Mouse (Mus musculus) T-helper 1 cell (primary cell): ENCODE results near the gene Gm5615.

ENCODE experiments used
- in situ Hi-C: fragments of 300-600 bp; cut with MboI, MseI; formaldehyde crosslinking; loops from one replicate; pipeline ENCODE4 v1.15.1; 2025; ENCODE audit warnings: high pct_unique_total_duplicates

The Gm5615 gene

DNA sequence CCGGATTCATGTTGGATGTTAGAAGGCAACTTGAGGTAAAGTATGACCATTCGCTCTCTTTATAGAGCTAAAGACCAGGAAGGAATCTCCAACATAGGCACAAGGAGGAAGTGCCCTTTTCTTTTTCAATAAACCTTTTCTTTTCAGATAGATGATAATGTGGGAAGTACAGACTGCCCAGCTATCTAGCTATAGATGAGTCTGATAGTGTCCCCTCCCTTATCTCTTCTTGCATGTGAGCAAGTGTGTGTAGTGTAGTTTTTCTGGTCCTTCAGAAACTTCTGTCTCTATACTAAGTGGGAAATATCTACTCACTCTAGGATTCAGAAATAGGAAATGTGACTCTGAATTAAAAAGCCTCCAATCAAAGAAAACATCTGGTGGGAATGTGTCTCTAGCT, at the start of gene Gm5615:
Gene Gm5615 (minus strand): TSS at position 101 of the 400 bp plus-strand sequence.
- in situ Hi-C loops: no loop called here

DNA sequence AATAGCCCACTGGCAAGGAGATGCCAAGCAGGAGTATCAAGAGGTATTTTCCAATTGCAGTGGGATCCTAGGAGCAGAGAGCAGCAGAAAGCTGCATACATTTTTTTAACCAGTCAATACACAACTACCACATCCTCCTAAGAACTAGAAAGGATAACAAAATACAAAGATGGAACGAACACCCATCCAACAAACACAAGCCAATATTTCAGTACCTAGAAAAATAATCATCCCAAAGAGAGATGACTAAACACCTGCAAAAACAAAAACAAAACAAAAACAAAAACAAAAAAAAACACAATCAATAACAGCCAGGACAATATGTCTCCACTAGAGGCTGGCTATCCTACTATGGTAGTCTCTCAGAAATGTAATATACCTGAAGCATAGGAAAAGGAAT, 40.8 kb upstream of the Gm5615 start, which contains the start of gene Gm17689:
Gene Gm17689 (minus strand): TSS at position 101 of the 400 bp plus-strand sequence.
- in situ Hi-C loops: loop anchor here (25.0 kb wide), 1 partner anchor 1380 kb away; no protein-coding TSS in a partner anchor

DNA sequence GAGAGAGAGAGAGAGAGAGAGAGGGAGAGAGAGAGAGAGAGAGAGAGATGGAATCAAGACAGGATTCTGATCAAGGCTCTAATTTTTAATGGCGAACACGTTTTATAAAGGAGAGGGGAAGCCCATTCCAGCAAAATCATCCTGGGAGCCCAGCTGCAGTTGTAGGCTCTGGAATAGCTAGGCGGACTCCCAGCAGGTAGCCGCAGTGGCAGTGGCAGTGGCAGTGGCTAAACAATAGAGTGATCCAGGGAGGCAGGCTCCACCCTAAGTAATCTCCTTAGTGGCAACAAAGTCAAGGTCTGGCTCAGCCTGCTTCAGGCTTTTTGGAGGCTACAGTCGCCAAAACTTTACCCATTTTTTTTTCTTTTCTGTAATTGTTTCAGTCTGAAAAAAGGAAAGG, 37.6 kb downstream of the Gm5615 start:
- in situ Hi-C loops: no loop called here

DNA sequence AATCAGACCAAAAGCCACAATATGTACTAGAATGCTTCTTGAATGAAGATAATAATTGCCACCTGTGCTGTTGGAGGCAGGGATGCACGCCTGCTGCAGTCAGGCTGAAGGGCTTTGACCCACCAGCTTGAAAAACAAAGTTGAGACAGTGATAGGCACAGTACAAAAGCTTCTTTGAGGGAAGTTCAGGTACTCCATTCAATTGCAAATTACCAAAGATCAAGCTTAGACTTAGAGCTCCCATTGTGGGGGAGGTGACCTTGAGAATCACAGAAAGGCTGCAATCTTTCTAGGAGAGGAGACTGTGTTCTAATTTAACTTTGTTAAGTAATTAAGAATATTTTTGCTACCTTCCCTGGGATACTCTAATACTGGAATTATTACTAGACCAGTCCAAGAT, 45.9 kb downstream of the Gm5615 start:
- in situ Hi-C loops: no loop called here

DNA sequence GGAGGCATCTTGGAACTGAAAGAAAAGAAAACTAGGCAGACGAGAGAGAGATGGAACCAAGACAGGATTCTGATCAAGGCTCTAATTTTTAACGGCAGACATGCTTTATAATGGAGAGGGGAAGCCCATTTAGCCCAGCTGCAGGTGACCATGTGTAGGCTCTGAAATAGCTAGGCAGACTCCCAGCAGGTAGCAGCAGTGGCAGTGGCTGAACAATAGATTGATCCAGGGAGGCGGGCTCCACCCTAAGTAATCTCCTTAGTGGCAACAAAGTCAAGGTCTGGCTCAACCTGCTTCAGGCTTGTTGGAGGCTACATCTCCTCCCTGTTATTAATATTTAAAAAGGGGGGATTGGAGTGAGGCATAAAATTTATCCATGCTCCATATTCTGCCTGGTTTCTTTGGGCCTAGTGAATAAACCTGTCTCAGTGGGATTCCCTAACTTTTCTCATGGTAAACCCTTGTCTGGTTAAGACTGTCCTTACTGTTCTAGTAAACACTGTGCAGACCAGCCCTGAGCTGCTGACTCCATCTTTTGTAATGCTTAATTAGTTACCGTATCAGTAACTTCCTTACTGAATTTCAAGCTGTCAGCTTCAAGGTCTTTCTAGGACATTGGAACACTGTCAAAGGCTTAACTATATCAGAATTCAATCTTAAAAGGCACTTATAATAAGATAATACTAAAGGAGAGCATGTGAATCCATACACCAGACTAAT, 47.1 kb downstream of the Gm5615 start:
- in situ Hi-C loops: no loop called here
